Mouse (Mus musculus) heart, embryonic 11.5 days (tissue): Measurements from ENCODE around the gene Pstk. TPM values are rescaled to one million over a fixed set of nuclear protein-coding genes. Genes with fewer than 3 reads are reported as not detected.

Experiments
- ATAC-seq: fragments of 200-750 bp; cut with Nextera tagmentation; replicated peaks from 2 replicates; pipeline ENCODE4 v1.8.0; 2017; ENCODE audit warnings: moderate library complexity; ENCODE audit not compliant: insufficient number of reproducible peaks, low FRiP score, low TSS enrichment
- H3K27ac ChIP-seq: fragments of 300-500 bp; sonication (generic); 2 replicates; pipeline ENCODE4 v1.5.1; 2014; ENCODE audit warnings: mild to moderate bottlenecking, low read depth, low read length
- H3K27me3 ChIP-seq: fragments of 300-500 bp; sonication (generic); 2 replicates; pipeline ENCODE4 v1.6.1; 2014; ENCODE audit warnings: mild to moderate bottlenecking, low read length, mixed read lengths; ENCODE audit not compliant: control insufficient read depth, insufficient read depth
- H3K36me3 ChIP-seq: fragments of 300-500 bp; sonication (generic); 2 replicates; pipeline ENCODE4 v1.6.1; 2014; ENCODE audit warnings: mild to moderate bottlenecking, low read length, moderate library complexity, mixed read lengths; ENCODE audit not compliant: control insufficient read depth, insufficient read depth
- H3K4me1 ChIP-seq: fragments of 300-500 bp; sonication (generic); 2 replicates; pipeline ENCODE4 v1.6.1; 2014; ENCODE audit warnings: low read length; ENCODE audit not compliant: control insufficient read depth, insufficient read depth
- H3K4me2 ChIP-seq: fragments of 300-500 bp; sonication (generic); 2 replicates; pipeline ENCODE4 v1.6.1; 2014; ENCODE audit warnings: mild to moderate bottlenecking, moderate library complexity
- H3K4me3 ChIP-seq: fragments of 300-500 bp; sonication (generic); 2 replicates; pipeline ENCODE4 v1.5.1; 2014; ENCODE audit warnings: low read depth, low read length
- H3K9ac ChIP-seq: fragments of 300-500 bp; sonication (generic); 2 replicates; pipeline ENCODE4 v1.6.1; 2014; ENCODE audit warnings: mild to moderate bottlenecking, low read depth, low read length, moderate library complexity
- H3K9me3 ChIP-seq: fragments of 300-500 bp; sonication (generic); replicated peaks from 2 replicates; pipeline ENCODE4 v1.6.1; 2016; ENCODE audit warnings: low read length; ENCODE audit not compliant: control insufficient read depth
- WGBS: fragments of 180-500 bp; shearing (Covaris S2); extraction: QIAGEN DNeasy Blood & Tissue Kit; methylation state at CpG from one replicate; pipeline ENCODE4 v1.1.7; 2014; ENCODE audit not compliant: insufficient replicate concordance; 5-methylcytosine and 5-hydroxymethylcytosine counted together
- polyA plus RNA-seq: library from polyadenylated mRNA; unstranded; fragments of >200 nt; fragmentation: Nextera tagmentation; extraction: Ambion mirVana; gene quantifications from 2 replicates; pipeline ENCODE4 v1.2.1, GENCODE M21; 2014

Gene Pstk
- 74.5 and 94.3 TPM in 2 replicates for polyA plus RNA-seq

GRCm38 (mm10) chr7:131370648-131371469 is at the start of gene Pstk:
Pstk (plus strand) TSS chr7:131371141.
- Histone ChIP-seq H3K9ac (peak within 1 kb of the TSS; percentile 96), H3K4me3 (peak within 1 kb of the TSS; percentile 82), H3K4me2 (peak within 1 kb of the TSS; percentile 82), H3K27ac (peak within 1 kb of the TSS; percentile 98), H3K36me3 (no peaks in the 10 kb centered on the region), H3K9me3 (no peaks in the 10 kb centered on the region), H3K4me1 (peaks cover 5% of the 10 kb centered on the region), H3K27me3 (no peaks in the 10 kb centered on the region)
- ATAC-seq, result peak; percentile 92
- whole genome bisulfite sequencing, result 4% methylated on average over 45 of the region's 47 CpGs

GRCm38 (mm10) chr7:131322192-131322591 is 48.7 kb upstream of the Pstk start, which contains the start of gene Cuzd1:
Cuzd1 (minus strand) TSS chr7:131322292.
- H3K27ac ChIP-seq, result no peak within 1 kb of the TSS
- no peak within 1 kb of the TSS for H3K9ac ChIP-seq
- H3K36me3 ChIP-seq, result no peaks in the 10 kb centered on the region
- no peak for ATAC-seq
- H3K27me3 ChIP-seq, result no peaks in the 10 kb centered on the region
- no peak within 1 kb of the TSS for H3K4me2 ChIP-seq
- no peak within 1 kb of the TSS for H3K4me3 ChIP-seq
- WGBS, result 78% methylated on average over 2 of the region's 2 CpGs
- no peaks in the 10 kb centered on the region for H3K4me1 ChIP-seq
- H3K9me3 ChIP-seq, result no peaks in the 10 kb centered on the region

- WGBS, result 84% methylated on average over 5 of the region's 5 CpGs
- Histone ChIP-seq H3K36me3 (no peaks in the 10 kb centered on the region), H3K9ac (no peak overlapping the region), H3K9me3 (no peaks in the 10 kb centered on the region), H3K4me2 (no peak overlapping the region), H3K27ac (no peak overlapping the region), H3K27me3 (no peaks in the 10 kb centered on the region), H3K4me1 (no peaks in the 10 kb centered on the region), H3K4me3 (no peak overlapping the region)
- no peak for ATAC-seq
Measured at GRCm38 (mm10) chr7:131327054-131327453, 43.9 kb upstream of the Pstk start.

- Histone ChIP-seq H3K4me2 (no peak within 1 kb of the TSS), H3K4me1 (no peaks in the 10 kb centered on the region), H3K9ac (no peak within 1 kb of the TSS), H3K27ac (no peak within 1 kb of the TSS), H3K4me3 (no peak within 1 kb of the TSS), H3K9me3 (no peaks in the 10 kb centered on the region), H3K27me3 (no peaks in the 10 kb centered on the region), H3K36me3 (no peaks in the 10 kb centered on the region)
- 81% methylated on average over 5 of the region's 5 CpGs for WGBS
- no peak for ATAC-seq
Measured at GRCm38 (mm10) chr7:131329416-131329815, 41.5 kb upstream of the Pstk start, which contains the start of gene Fam24b. Fam24b (minus strand) TSS chr7:131329516.

GRCm38 (mm10) chr7:131331688-131332087 is 39.3 kb upstream of the Pstk start:
- Histone ChIP-seq H3K4me1 (no peaks in the 10 kb centered on the region), H3K4me3 (no peak overlapping the region), H3K9ac (no peak overlapping the region), H3K27ac (no peak overlapping the region), H3K9me3 (no peaks in the 10 kb centered on the region), H3K27me3 (no peaks in the 10 kb centered on the region), H3K36me3 (no peaks in the 10 kb centered on the region), H3K4me2 (no peak overlapping the region)
- ATAC-seq, result no peak
- WGBS, result 42% methylated on average over 2 of the region's 2 CpGs

GRCm38 (mm10) chr7:131333564-131333963 is 37.4 kb upstream of the Pstk start, which contains the start of gene Fam24a:
Fam24a (plus strand) TSS chr7:131333864.
- H3K4me1 ChIP-seq, result no peaks in the 10 kb centered on the region
- no peak within 1 kb of the TSS for H3K27ac ChIP-seq
- H3K36me3 ChIP-seq, result no peaks in the 10 kb centered on the region
- H3K27me3 ChIP-seq, result no peaks in the 10 kb centered on the region
- no peak within 1 kb of the TSS for H3K4me2 ChIP-seq
- no peak within 1 kb of the TSS for H3K4me3 ChIP-seq
- 45% methylated on average over 1 of the region's 1 CpGs for WGBS
- H3K9ac ChIP-seq, result no peak within 1 kb of the TSS
- no peaks in the 10 kb centered on the region for H3K9me3 ChIP-seq
- no peak for ATAC-seq

- Histone ChIP-seq H3K27ac (no peak overlapping the region), H3K9ac (no peak overlapping the region), H3K4me2 (no peak overlapping the region), H3K9me3 (no peaks in the 10 kb centered on the region), H3K27me3 (no peaks in the 10 kb centered on the region), H3K36me3 (0 out of 2 replicates have a peak, but pooled peaks cover 5% of the 10 kb centered on the region), H3K4me1 (no peaks in the 10 kb centered on the region), H3K4me3 (no peak overlapping the region)
- 78% methylated on average over 8 of the region's 8 CpGs for WGBS
- ATAC-seq, result no peak
Measured at GRCm38 (mm10) chr7:131337502-131338068, 33.4 kb upstream of the Pstk start.

GRCm38 (mm10) chr7:131345856-131346541 is 24.9 kb upstream of the Pstk start:
- WGBS, result 90% methylated on average over 7 of the region's 7 CpGs
- Histone ChIP-seq H3K27ac (no peak overlapping the region), H3K36me3 (peaks cover 24% of the 10 kb centered on the region; the same call in 1 of the 2 replicates), H3K4me1 (no peaks in the 10 kb centered on the region), H3K9me3 (no peaks in the 10 kb centered on the region), H3K27me3 (no peaks in the 10 kb centered on the region), H3K4me3 (no peak overlapping the region), H3K9ac (no peak overlapping the region), H3K4me2 (no peak overlapping the region)
- ATAC-seq, result no peak
